Mouse (Mus musculus) bone marrow macrophage, adult 2 months (primary cell): ENCODE measurements around the gene Rnase11. TPM values are rescaled to one million over a fixed set of nuclear protein-coding genes. Genes with fewer than 3 reads are reported as not detected.

Experiments used
- H3K27ac ChIP-seq: 2 replicates; pipeline ENCODE4 v1.5.1; 2012; ENCODE audit warnings: low read depth, low read length; ENCODE audit not compliant: insufficient read depth
- H3K4me1 ChIP-seq: 2 replicates; pipeline ENCODE4 v1.6.1; 2012; ENCODE audit warnings: low read length; ENCODE audit not compliant: control insufficient read depth, insufficient read depth
- H3K4me3 ChIP-seq: 2 replicates; pipeline ENCODE4 v1.5.1; 2012; ENCODE audit warnings: mild to moderate bottlenecking, low read length, moderate library complexity; ENCODE audit not compliant: insufficient read depth
- CTCF ChIP-seq: IDR thresholded peaks from 2 replicates; pipeline ENCODE4 v1.5.1; 2012; ENCODE audit warnings: low read depth, mild to moderate bottlenecking, low read length, moderate library complexity
- POLR2A ChIP-seq: IDR thresholded peaks from 2 replicates; pipeline ENCODE4 v1.6.1; 2012; ENCODE audit warnings: mild to moderate bottlenecking, low read depth, low read length, borderline replicate concordance
- polyA plus RNA-seq: library from polyadenylated mRNA; stranded (reverse); fragments of >200 nt; gene quantifications from 2 replicates; pipeline ENCODE4 v1.2.4, GENCODE M21; 2012; ENCODE audit not compliant: missing spikeins, insufficient read depth, insufficient read length

The Rnase11 gene
- polyA plus RNA-seq, 1 experiment, result not detected

GRCm38 (mm10) chr14:51009572-51009971 is 40.4 kb downstream of the Rnase11 start:
- TF ChIP-seq POLR2A, result no peak
- TF ChIP-seq CTCF, result no peak
- Histone ChIP-seq H3K27ac (no peak overlapping the region), H3K4me3 (no peak overlapping the region), H3K4me1 (peaks cover 13% of the 10 kb centered on the region)

- no peak overlapping the region for H3K4me3 ChIP-seq
- peaks cover 17% of the 10 kb centered on the region for H3K4me1 ChIP-seq
- no peak overlapping the region for H3K27ac ChIP-seq
- TF ChIP-seq CTCF, result no peak
- TF ChIP-seq POLR2A, result no peak
These were observed 41.2 kb downstream of the Rnase11 start for GRCm38 (mm10) chr14:51008781-51009180.

DNA sequence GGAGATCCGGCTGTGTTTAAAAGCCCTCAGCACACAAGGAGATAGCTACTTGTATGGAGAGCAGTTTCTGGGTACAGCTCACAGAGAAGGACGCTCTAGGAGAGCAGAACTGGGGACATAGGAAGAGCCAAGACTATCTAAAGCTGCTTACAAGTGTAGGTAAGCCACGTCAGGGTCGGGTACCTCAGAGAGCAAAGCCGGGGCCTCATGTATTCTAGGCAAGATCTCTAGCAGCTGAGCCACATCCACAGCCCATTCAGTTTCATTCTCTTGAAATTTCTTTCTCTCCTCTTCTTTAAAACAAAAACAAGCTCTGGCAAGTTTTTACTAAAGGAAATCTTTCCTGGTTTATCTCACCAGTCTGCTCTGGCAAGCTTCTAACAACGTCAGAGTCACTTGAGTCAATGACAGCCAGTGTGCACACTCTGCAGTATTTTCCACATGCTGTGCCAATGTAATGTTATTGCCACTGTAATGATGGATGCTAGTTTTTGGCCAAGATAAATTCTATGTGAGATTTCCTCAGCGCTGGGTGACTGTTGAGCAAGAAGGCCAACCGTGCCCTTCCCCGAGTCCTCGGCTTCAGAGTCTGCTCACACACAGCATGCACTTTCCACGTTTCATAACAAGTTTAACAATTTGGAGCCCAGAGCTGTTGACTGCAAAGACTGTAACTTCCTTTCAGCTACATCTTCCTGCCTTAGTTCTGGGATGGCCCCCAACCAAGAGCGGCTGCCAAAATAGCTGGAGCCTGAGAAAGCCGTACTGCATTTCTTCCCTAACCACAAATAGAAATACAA is 41.8 kb downstream of the Rnase11 start:
- H3K4me3 ChIP-seq, result no peak overlapping the region
- no peak for TF ChIP-seq POLR2A
- no peak for TF ChIP-seq CTCF
- peaks cover 17% of the 10 kb centered on the region for H3K4me1 ChIP-seq
- no peak overlapping the region for H3K27ac ChIP-seq

GRCm38 (mm10) chr14:51007152-51007801 is 42.7 kb downstream of the Rnase11 start, which contains the start of gene Rnase10:
Gene Rnase10, plus strand, starts transcription at chr14:51007751.
- H3K4me1 ChIP-seq, result peaks cover 17% of the 10 kb centered on the region
- H3K27ac ChIP-seq, result no peak within 1 kb of the TSS
- no peak for TF ChIP-seq CTCF
- TF ChIP-seq POLR2A, result no peak
- no peak within 1 kb of the TSS for H3K4me3 ChIP-seq

Other genes with a start within 250 kb of the Rnase11 start
- not detected in 2 replicates for gene Ccnb1ip1, start 242.4 kb downstream of the Rnase11 start, polyA plus RNA-seq
- 75.2 and 77.4 TPM in 2 replicates for gene Parp2, start 242.3 kb downstream of the Rnase11 start, polyA plus RNA-seq
- gene Tep1, start 179.6 kb downstream of the Rnase11 start, polyA plus RNA-seq, result 206 and 269 TPM in 2 replicates
- gene Klhl33, start 152.7 kb downstream of the Rnase11 start, polyA plus RNA-seq, result 2.0 and 2.1 TPM in 2 replicates
- 51.1 and 57.9 TPM in 2 replicates for gene Osgep, start 125.3 kb downstream of the Rnase11 start, polyA plus RNA-seq
- 16.7 and 21.3 TPM in 2 replicates for gene Apex1, start 125.2 kb downstream of the Rnase11 start, polyA plus RNA-seq
- 131 and 158 TPM in 2 replicates for gene Pip4p1, start 119.3 kb downstream of the Rnase11 start, polyA plus RNA-seq
- 219 and 232 TPM in 2 replicates for gene Pnp, start 119.1 kb downstream of the Rnase11 start, polyA plus RNA-seq
- 7.7 and 45.7 TPM in 2 replicates for gene Gm49342, start 105.6 kb downstream of the Rnase11 start, polyA plus RNA-seq
- gene Pnp2, start 94.2 kb downstream of the Rnase11 start, polyA plus RNA-seq, result 1.7 and 4.5 TPM in 2 replicates
- gene Rnase10, start 42.4 kb downstream of the Rnase11 start, polyA plus RNA-seq, result not detected in 2 replicates
- not detected in 2 replicates for gene Rnase9, start 8.3 kb downstream of the Rnase11 start, polyA plus RNA-seq
- gene Rnase12, start 7.5 kb upstream of the Rnase11 start, polyA plus RNA-seq, result not detected in 2 replicates
- gene Olfr750, start 24.3 kb upstream of the Rnase11 start, polyA plus RNA-seq, result not detected in 2 replicates
- gene Rnase4, start 40.9 kb upstream of the Rnase11 start, polyA plus RNA-seq, result 164 and 169 TPM in 2 replicates
- 31.9 and 39.4 TPM in 2 replicates for gene Ang, start 41.0 kb upstream of the Rnase11 start, polyA plus RNA-seq
- not detected in 2 replicates for gene Eddm3b, start 64.3 kb upstream of the Rnase11 start, polyA plus RNA-seq
- 25.6 and 26.6 TPM in 2 replicates for gene Rnase6, start 73.7 kb upstream of the Rnase11 start, polyA plus RNA-seq
- not detected in 2 replicates for gene Rnase1, start 96.6 kb upstream of the Rnase11 start, polyA plus RNA-seq
- gene Rnase2b, start 112.1 kb upstream of the Rnase11 start, polyA plus RNA-seq, result not detected in 2 replicates
- gene Ang2, start 149.0 kb upstream of the Rnase11 start, polyA plus RNA-seq, result not detected in 2 replicates
- not detected in 2 replicates for gene Ear14, start 153.2 kb upstream of the Rnase11 start, polyA plus RNA-seq
- gene Rnase2a, start 205.9 kb upstream of the Rnase11 start, polyA plus RNA-seq, result not detected in 2 replicates